Mouse (Mus musculus) neural tube, embryonic 11.5 days (tissue): ENCODE measurements around the gene Zfp592. TPM values are rescaled to one million over a fixed set of nuclear protein-coding genes. Genes with fewer than 3 reads are reported as not detected.

Experiments used
- ATAC-seq: fragments of 200-750 bp; cut with Nextera tagmentation; 2 replicates; pipeline ENCODE4 v1.8.0; 2017; ENCODE audit warnings: moderate number of reproducible peaks, mild to moderate bottlenecking, moderate TSS enrichment, moderate library complexity; ENCODE audit not compliant: insufficient read depth, low FRiP score, low TSS enrichment
- DNase-seq: peaks from one replicate; pipeline ENCODE4 v3.0.0-alpha.2; 2015; ENCODE audit warnings: low spot score
- H3K27ac ChIP-seq: fragments of 300-500 bp; sonication (generic); 2 replicates; pipeline ENCODE4 v1.5.1; 2014; ENCODE audit warnings: low read depth, mild to moderate bottlenecking, low read length
- H3K27me3 ChIP-seq: fragments of 300-500 bp; sonication (generic); 2 replicates; pipeline ENCODE4 v1.6.1; 2014; ENCODE audit warnings: mild to moderate bottlenecking, low read length, mixed read lengths; ENCODE audit not compliant: control insufficient read depth, insufficient read depth
- H3K36me3 ChIP-seq: fragments of 300-500 bp; sonication (generic); 2 replicates; pipeline ENCODE4 v1.6.1; 2014; ENCODE audit warnings: mild to moderate bottlenecking, low read length, moderate library complexity, mixed read lengths; ENCODE audit not compliant: control insufficient read depth, insufficient read depth
- H3K4me1 ChIP-seq: fragments of 300-500 bp; sonication (generic); 2 replicates; pipeline ENCODE4 v1.6.1; 2014; ENCODE audit warnings: low read length, mixed read lengths; ENCODE audit not compliant: control insufficient read depth, insufficient read depth
- H3K4me2 ChIP-seq: fragments of 300-500 bp; sonication (generic); 2 replicates; pipeline ENCODE4 v1.6.1; 2014; ENCODE audit warnings: low read depth, mild to moderate bottlenecking, moderate library complexity
- H3K4me3 ChIP-seq: fragments of 300-500 bp; sonication (generic); 2 replicates; pipeline ENCODE4 v1.5.1; 2014; ENCODE audit warnings: low read depth, low read length
- H3K9ac ChIP-seq: fragments of 300-500 bp; sonication (generic); 2 replicates; pipeline ENCODE4 v1.6.1; 2014; ENCODE audit warnings: mild to moderate bottlenecking, low read length
- H3K9me3 ChIP-seq: fragments of 300-500 bp; sonication (generic); 2 replicates; pipeline ENCODE4 v1.6.1; 2016; ENCODE audit warnings: low read length; ENCODE audit not compliant: control insufficient read depth
- WGBS: fragments of 180-500 bp; shearing (Covaris S2); extraction: QIAGEN DNeasy Blood & Tissue Kit; methylation state at CpG from one replicate; pipeline ENCODE4 v1.1.7; 2014; 5-methylcytosine and 5-hydroxymethylcytosine counted together
- polyA plus RNA-seq: library from polyadenylated mRNA; unstranded; fragments of >200 nt; fragmentation: Nextera tagmentation; extraction: Ambion mirVana; gene quantifications from 2 replicates; pipeline ENCODE4 v1.2.1, GENCODE M21; 2014

Gene Zfp592
- polyA plus RNA-seq, 1 experiment from 2014 or later = 16.2 TPM

DNA sequence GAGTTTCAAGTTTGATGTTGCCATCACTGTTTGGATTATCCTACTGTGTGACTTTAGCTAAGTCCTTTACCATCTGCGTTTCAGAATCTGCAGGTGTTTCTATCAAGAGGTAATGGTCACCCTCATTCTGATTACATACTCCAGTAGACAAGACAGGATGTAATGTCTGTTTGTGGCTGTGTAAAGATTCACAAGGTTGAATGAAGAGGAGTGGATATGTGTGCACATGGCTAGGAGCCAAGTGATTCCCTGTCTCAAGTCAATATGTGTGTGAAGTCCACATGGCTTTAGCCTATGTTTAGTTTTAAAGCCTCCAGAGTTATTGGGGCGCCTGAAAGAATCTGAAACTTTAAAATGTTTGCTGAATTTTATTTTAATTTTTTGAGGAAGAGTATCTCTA lies 6.1 kb downstream of the Zfp592 start:
- 93% methylated on average over 2 of the region's 2 CpGs for WGBS
- DNase-seq = no peak

DNA sequence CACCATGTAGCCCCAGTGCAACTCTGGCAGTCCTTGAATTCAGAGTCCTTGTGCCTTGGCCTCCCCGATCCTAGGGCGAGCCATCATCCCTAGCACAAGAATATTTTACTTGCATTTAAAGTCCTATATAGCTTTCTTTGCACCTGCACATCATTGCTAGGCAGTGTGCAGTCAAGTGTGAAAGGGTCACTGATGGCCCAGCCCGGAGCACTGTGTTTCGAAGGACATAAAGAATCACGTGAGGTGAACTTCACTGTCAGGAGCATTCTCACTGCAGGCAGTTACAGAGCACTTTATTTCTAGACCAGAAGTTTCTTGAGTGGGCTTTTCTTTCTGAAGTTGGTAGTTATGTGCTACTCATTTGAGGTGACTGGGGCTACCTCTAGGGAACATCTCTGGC lies 8.4 kb downstream of the Zfp592 start:
- H3K36me3 ChIP-seq = no peaks in the 10 kb centered on the region
- 36% methylated on average over 5 of the region's 5 CpGs for WGBS
- no peak overlapping the region for H3K4me3 ChIP-seq
- no peak for ATAC-seq
- H3K27ac ChIP-seq = no peak overlapping the region
- no peak overlapping the region for H3K4me2 ChIP-seq
- H3K9me3 ChIP-seq = no peaks in the 10 kb centered on the region
- DNase-seq = no peak
- H3K9ac ChIP-seq = no peak overlapping the region
- H3K27me3 ChIP-seq = no peaks in the 10 kb centered on the region
- H3K4me1 ChIP-seq = no peaks in the 10 kb centered on the region

More for the DNA sequence above, 6.1 kb downstream of the Zfp592 start:
- Histone ChIP-seq H3K4me3 (no peak overlapping the region), H3K4me1 (peaks cover 4% of the 10 kb centered on the region; the same call in 1 of the 2 replicates), H3K27ac (no peak overlapping the region), H3K9ac (no peak overlapping the region), H3K36me3 (no peaks in the 10 kb centered on the region), H3K9me3 (no peaks in the 10 kb centered on the region), H3K4me2 (no peak overlapping the region), H3K27me3 (no peaks in the 10 kb centered on the region)
- no peak for ATAC-seq

DNA sequence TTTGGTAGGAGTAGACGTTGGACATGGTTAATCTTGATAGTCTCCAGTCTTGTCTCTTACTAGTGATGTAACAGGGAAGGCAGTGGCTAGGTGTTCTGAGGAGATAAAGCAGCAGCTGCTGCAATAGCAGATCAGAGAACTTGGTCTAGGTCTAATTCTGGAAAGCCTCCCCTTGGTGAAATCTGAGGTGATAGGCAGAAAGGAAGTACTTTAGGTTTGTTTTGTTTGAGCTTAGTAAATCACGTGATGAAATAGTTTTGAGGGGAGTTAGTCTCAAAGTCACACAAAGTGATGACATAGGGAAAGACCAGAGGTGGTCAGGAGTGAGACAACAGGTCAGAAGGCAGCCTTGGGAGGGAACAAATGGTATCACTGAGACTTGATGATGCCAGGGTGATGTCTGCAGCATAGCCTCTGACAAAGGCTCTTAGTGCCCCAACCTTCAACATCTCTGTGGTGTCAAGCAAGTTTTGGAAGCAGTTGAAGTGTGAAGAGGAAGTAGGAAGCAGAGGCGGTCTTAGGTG lies 11.1 kb downstream of the Zfp592 start:
- DNase-seq = no peak
- no peak for ATAC-seq
- Histone ChIP-seq H3K27ac (no peak overlapping the region), H3K9ac (no peak overlapping the region), H3K9me3 (no peaks in the 10 kb centered on the region), H3K27me3 (no peaks in the 10 kb centered on the region), H3K4me1 (no peaks in the 10 kb centered on the region), H3K36me3 (no peaks in the 10 kb centered on the region), H3K4me3 (no peak overlapping the region), H3K4me2 (no peak overlapping the region)
- 85% methylated on average over 3 of the region's 3 CpGs for WGBS

DNA sequence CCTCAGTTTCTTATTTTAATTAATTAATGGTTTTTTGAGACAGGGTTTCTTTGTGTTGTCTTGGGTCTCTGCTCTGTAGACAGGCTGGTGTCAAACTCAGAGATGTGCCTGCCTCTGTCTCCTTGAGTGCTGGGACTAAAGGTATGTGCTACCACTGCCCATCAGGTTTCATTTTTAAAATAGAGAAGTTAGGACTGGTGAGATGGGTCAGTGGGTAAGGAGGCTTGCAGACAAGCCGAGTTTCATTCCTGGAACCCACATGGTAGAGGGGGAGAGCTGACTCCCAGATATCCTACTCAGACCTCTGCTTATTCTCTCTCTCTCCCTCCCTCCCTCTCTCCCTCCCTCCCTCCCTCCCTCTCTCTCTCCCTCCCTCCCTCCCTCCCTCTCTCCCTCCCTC lies 12.5 kb downstream of the Zfp592 start:
- H3K4me1 ChIP-seq = no peaks in the 10 kb centered on the region
- no peaks in the 10 kb centered on the region for H3K9me3 ChIP-seq
- peaks cover 2% of the 10 kb centered on the region; the same call in 1 of the 2 replicates for H3K36me3 ChIP-seq
- DNase-seq (no peak), ATAC-seq (no peak)
- H3K27me3 ChIP-seq = no peaks in the 10 kb centered on the region
- 72% methylated on average over 1 of the region's 1 CpGs for WGBS
- H3K27ac ChIP-seq = no peak overlapping the region
- no peak overlapping the region for H3K4me3 ChIP-seq
- H3K4me2 ChIP-seq = no peak overlapping the region
- no peak overlapping the region for H3K9ac ChIP-seq

DNA sequence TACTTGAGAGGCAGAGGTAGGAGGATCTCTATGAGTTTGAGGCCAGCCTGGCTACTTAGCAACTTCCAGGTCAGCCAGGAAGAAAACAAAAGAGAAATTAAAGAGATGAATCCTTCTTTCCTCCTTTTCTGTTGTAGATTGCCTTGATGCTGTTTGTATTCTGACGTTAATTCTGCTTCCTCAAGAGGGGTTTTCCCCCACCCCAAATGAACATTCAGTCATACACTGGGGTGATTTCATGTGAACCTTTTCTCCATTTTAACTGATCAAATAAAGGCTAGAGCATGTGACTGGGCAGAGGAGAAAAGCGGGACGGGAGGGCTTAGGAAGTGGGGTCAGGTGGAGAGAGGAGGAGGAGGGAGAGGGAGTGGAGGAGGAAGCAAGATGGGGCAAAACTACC lies 14.8 kb downstream of the Zfp592 start:
- Histone ChIP-seq H3K4me2 (no peak overlapping the region), H3K9ac (no peak overlapping the region), H3K27me3 (no peaks in the 10 kb centered on the region), H3K4me1 (no peaks in the 10 kb centered on the region), H3K4me3 (no peak overlapping the region), H3K9me3 (no peaks in the 10 kb centered on the region), H3K27ac (no peak overlapping the region), H3K36me3 (peaks cover 2% of the 10 kb centered on the region; the same call in 1 of the 2 replicates)
- DNase-seq = no peak
- ATAC-seq = no peak
- WGBS = 90% methylated on average over 3 of the region's 3 CpGs

DNA sequence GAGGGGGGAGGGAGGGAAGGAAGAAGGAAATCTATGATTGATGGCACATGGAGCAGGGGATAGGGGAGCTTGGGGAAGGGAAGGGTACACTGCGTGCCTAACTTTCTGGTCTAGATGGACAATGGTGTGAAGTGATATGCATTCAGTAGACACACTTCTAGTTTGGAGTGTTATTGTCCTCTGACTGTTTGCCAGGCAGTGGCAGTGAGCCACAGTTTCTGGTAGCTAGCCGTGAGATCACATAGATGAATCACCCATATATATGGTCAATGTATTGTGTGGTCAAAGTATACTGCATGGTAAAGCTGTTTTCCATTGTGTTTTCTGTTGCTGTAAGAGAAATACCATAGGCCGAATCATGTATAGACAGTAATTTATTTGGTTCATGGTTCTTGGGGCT lies 18.1 kb downstream of the Zfp592 start:
- no peaks in the 10 kb centered on the region for H3K9me3 ChIP-seq
- WGBS = 95% methylated on average over 3 of the region's 3 CpGs
- no peaks in the 10 kb centered on the region for H3K27me3 ChIP-seq
- H3K4me3 ChIP-seq = no peak overlapping the region
- no peak overlapping the region for H3K4me2 ChIP-seq
- ATAC-seq = no peak
- no peak overlapping the region for H3K9ac ChIP-seq
- no peaks in the 10 kb centered on the region for H3K4me1 ChIP-seq
- H3K27ac ChIP-seq = no peak overlapping the region
- no peak for DNase-seq
- peaks cover 2% of the 10 kb centered on the region for H3K36me3 ChIP-seq

DNA sequence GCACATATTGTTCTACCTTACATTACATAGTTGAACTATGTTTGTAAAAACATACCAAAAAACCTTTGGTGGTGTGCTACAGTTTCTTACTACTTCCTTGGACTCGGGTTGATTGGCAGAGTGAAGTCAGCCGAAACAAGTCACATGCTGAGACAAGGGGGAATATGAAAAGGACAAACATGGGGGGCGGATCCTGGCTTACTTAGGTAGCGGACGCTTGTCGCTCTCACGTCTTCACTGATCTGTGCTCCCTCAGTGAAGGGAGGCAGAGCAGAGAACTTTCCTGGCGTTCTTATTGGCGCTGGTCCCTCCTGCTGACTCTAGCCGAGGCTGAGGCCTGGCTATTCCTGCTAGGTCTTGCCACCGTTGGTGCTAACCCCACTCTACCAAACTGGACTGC lies 26.8 kb downstream of the Zfp592 start:
- no peaks in the 10 kb centered on the region for H3K9me3 ChIP-seq
- H3K27ac ChIP-seq = no peak overlapping the region
- ATAC-seq (no peak), DNase-seq (no peak)
- peaks cover 11% of the 10 kb centered on the region for H3K36me3 ChIP-seq
- H3K4me1 ChIP-seq = no peaks in the 10 kb centered on the region
- H3K4me2 ChIP-seq = no peak overlapping the region
- H3K4me3 ChIP-seq = no peak overlapping the region
- no peaks in the 10 kb centered on the region for H3K27me3 ChIP-seq
- WGBS = 73% methylated on average over 11 of the region's 11 CpGs
- H3K9ac ChIP-seq = no peak overlapping the region

DNA sequence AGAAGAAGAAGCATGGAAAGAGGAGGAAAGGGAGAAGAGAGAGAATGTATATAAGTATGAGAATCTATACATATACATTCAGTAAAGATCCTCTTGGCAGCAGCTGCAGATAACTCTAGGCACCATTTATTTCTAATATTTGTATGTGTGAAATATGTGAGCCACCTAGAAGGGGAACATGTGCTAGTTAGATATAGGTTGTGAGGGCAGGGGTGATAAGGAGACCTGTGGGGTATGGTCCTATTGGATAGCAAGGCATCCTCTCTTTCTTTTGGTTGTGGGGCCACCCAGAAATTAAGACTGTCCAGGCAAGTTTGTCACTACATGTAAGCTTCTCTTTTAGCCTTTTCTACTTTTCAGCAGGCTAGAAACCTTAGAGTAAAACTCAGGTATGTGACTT lies 29.2 kb downstream of the Zfp592 start:
- Histone ChIP-seq H3K27ac (no peak overlapping the region), H3K27me3 (no peaks in the 10 kb centered on the region), H3K36me3 (peaks cover 13% of the 10 kb centered on the region), H3K4me2 (no peak overlapping the region), H3K4me3 (no peak overlapping the region), H3K9me3 (no peaks in the 10 kb centered on the region), H3K4me1 (no peaks in the 10 kb centered on the region), H3K9ac (no peak overlapping the region)
- DNase-seq (no peak), ATAC-seq (no peak)

DNA sequence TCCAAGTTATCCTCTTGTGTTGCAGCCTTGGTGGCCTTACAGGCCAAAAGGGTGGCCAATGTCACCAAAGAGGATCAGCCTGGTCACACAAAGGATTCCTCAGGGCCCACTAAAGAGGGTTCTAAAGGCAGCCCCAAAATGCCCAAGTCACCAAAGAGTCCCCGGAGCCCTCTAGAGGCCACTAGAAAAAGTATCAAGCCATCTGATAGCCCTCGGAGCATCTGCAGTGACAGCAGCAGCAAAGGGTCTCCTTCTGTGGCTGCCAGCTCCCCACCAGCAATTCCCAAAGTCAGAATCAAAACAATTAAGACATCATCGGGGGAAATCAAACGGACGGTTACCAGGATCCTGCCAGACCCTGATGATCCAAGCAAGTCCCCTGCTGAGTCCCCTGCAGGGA lies 30.6 kb downstream of the Zfp592 start:
- Histone ChIP-seq H3K27me3 (no peaks in the 10 kb centered on the region), H3K9me3 (no peaks in the 10 kb centered on the region), H3K27ac (no peak overlapping the region), H3K4me3 (no peak overlapping the region), H3K4me2 (no peak overlapping the region), H3K36me3 (peaks cover 13% of the 10 kb centered on the region), H3K9ac (no peak overlapping the region), H3K4me1 (no peaks in the 10 kb centered on the region)
- ATAC-seq (no peak), DNase-seq (no peak)
- WGBS = 80% methylated on average over 5 of the region's 5 CpGs
